Mouse (Mus musculus): ENCODE measurements around the gene Zfp804a. TPM values are rescaled to one million over a fixed set of nuclear protein-coding genes. Genes with fewer than 3 reads are reported as not detected.
A peak's percentile ranks its signal among the peaks of the same experiment; 100 is the strongest.

The Zfp804a gene
- 16.3 and 16.6 TPM in 2 replicates for polyA plus RNA-seq (2014; fragmentation: Nextera tagmentation; extraction: Ambion mirVana)

GRCm38 (mm10) chr2:82053185-82053891 lies at the start of gene Zfp804a:
Gene Zfp804a, plus strand, starts transcription at chr2:82053222.
- no peaks in the 10 kb centered on the region for H3K36me3 ChIP-seq (ENCODE audit: control insufficient read depth, insufficient read depth, low read length)
- 1% methylated on average over 71 of the region's 82 CpGs for WGBS
- no peaks in the 10 kb centered on the region for H3K27me3 ChIP-seq (ENCODE audit: control insufficient read depth, insufficient read depth, low read length)
- H3K9me3 ChIP-seq (ENCODE audit: control insufficient read depth, low read length) = no peaks in the 10 kb centered on the region
- ATAC-seq (ENCODE audit: low read depth) = peak; percentile 97
- peak within 1 kb of the TSS; percentile 89 for H3K9ac ChIP-seq (replicated peaks; ENCODE audit: low read depth, low read length)
- no peaks in the 10 kb centered on the region for H3K4me1 ChIP-seq (ENCODE audit: control insufficient read depth, insufficient read depth, low read length)
- H3K4me3 ChIP-seq (ENCODE audit: low read depth, low read length) = peak within 1 kb of the TSS; percentile 75
- peak within 1 kb of the TSS; percentile 96 for H3K27ac ChIP-seq (ENCODE audit: low read depth, low read length)
- H3K4me2 ChIP-seq (ENCODE audit: low read depth, low read length) = peak within 1 kb of the TSS; percentile 73

GRCm38 (mm10) chr2:82051635-82052034 lies 1.4 kb upstream of the Zfp804a start:
- H3K27me3 ChIP-seq (ENCODE audit: control insufficient read depth, insufficient read depth, low read length) = no peaks in the 10 kb centered on the region
- no peaks in the 10 kb centered on the region for H3K36me3 ChIP-seq (ENCODE audit: control insufficient read depth, insufficient read depth, low read length)
- ATAC-seq (ENCODE audit: low read depth) = no peak
- no peaks in the 10 kb centered on the region for H3K9me3 ChIP-seq (ENCODE audit: control insufficient read depth, low read length)
- WGBS = 73% methylated on average over 4 of the region's 4 CpGs
- no peak overlapping the region for H3K27ac ChIP-seq (ENCODE audit: low read depth, low read length)
- peak overlapping the region; percentile 73 for H3K4me2 ChIP-seq (ENCODE audit: low read depth, low read length)
- no peaks in the 10 kb centered on the region for H3K4me1 ChIP-seq (ENCODE audit: control insufficient read depth, insufficient read depth, low read length)
- no peak overlapping the region for H3K9ac ChIP-seq (replicated peaks; ENCODE audit: low read depth, low read length)
- peak overlapping the region; percentile 75 for H3K4me3 ChIP-seq (ENCODE audit: low read depth, low read length)

GRCm38 (mm10) chr2:82052338-82053184 lies 461 bp upstream of the Zfp804a start:
- peak overlapping the region; percentile 89 for H3K9ac ChIP-seq (replicated peaks; ENCODE audit: low read depth, low read length)
- H3K4me2 ChIP-seq (ENCODE audit: low read depth, low read length) = peak overlapping the region; percentile 73
- H3K9me3 ChIP-seq (ENCODE audit: control insufficient read depth, low read length) = no peaks in the 10 kb centered on the region
- 2% methylated on average over 29 of the region's 34 CpGs for WGBS
- H3K4me1 ChIP-seq (ENCODE audit: control insufficient read depth, insufficient read depth, low read length) = no peaks in the 10 kb centered on the region
- peak; percentile 83 for ATAC-seq (ENCODE audit: low read depth)
- no peaks in the 10 kb centered on the region for H3K36me3 ChIP-seq (ENCODE audit: control insufficient read depth, insufficient read depth, low read length)
- peak overlapping the region; percentile 96 for H3K27ac ChIP-seq (ENCODE audit: low read depth, low read length)
- peak overlapping the region; percentile 75 for H3K4me3 ChIP-seq (ENCODE audit: low read depth, low read length)
- no peaks in the 10 kb centered on the region for H3K27me3 ChIP-seq (ENCODE audit: control insufficient read depth, insufficient read depth, low read length)

GRCm38 (mm10) chr2:82054446-82054845 lies 1.4 kb downstream of the Zfp804a start:
- H3K36me3 ChIP-seq (ENCODE audit: control insufficient read depth, insufficient read depth, low read length) = no peaks in the 10 kb centered on the region
- peak overlapping the region; percentile 75 for H3K4me3 ChIP-seq (ENCODE audit: low read depth, low read length)
- no peaks in the 10 kb centered on the region for H3K27me3 ChIP-seq (ENCODE audit: control insufficient read depth, insufficient read depth, low read length)
- 55% methylated on average over 4 of the region's 4 CpGs for WGBS
- H3K4me1 ChIP-seq (ENCODE audit: control insufficient read depth, insufficient read depth, low read length) = no peaks in the 10 kb centered on the region
- no peaks in the 10 kb centered on the region for H3K9me3 ChIP-seq (ENCODE audit: control insufficient read depth, low read length)
- peak overlapping the region; percentile 28; the same call in 1 of the 2 replicates for H3K27ac ChIP-seq (ENCODE audit: low read depth, low read length)
- no peak for ATAC-seq (ENCODE audit: low read depth)
- peak overlapping the region; percentile 89 for H3K9ac ChIP-seq (replicated peaks; ENCODE audit: low read depth, low read length)
- H3K4me2 ChIP-seq (ENCODE audit: low read depth, low read length) = peak overlapping the region; percentile 73

GRCm38 (mm10) chr2:82064671-82065070 lies 11.6 kb downstream of the Zfp804a start:
- Histone ChIP-seq H3K4me1 (ENCODE audit: control insufficient read depth, insufficient read depth, low read length) (no peaks in the 10 kb centered on the region), H3K9ac (replicated peaks; ENCODE audit: low read depth, low read length) (no peak overlapping the region), H3K36me3 (ENCODE audit: control insufficient read depth, insufficient read depth, low read length) (no peaks in the 10 kb centered on the region), H3K27ac (ENCODE audit: low read depth, low read length) (no peak overlapping the region), H3K9me3 (ENCODE audit: control insufficient read depth, low read length) (no peaks in the 10 kb centered on the region), H3K4me3 (ENCODE audit: low read depth, low read length) (no peak overlapping the region), H3K27me3 (ENCODE audit: control insufficient read depth, insufficient read depth, low read length) (no peaks in the 10 kb centered on the region), H3K4me2 (ENCODE audit: low read depth, low read length) (no peak overlapping the region)
- WGBS = 32% methylated on average over 5 of the region's 5 CpGs
- ATAC-seq (ENCODE audit: low read depth) = no peak

- Histone ChIP-seq H3K4me3 (ENCODE audit: low read depth, low read length) (no peak overlapping the region), H3K9ac (replicated peaks; ENCODE audit: low read depth, low read length) (no peak overlapping the region), H3K27me3 (ENCODE audit: control insufficient read depth, insufficient read depth, low read length) (no peaks in the 10 kb centered on the region), H3K4me2 (ENCODE audit: low read depth, low read length) (no peak overlapping the region), H3K27ac (ENCODE audit: low read depth, low read length) (no peak overlapping the region), H3K9me3 (ENCODE audit: control insufficient read depth, low read length) (no peaks in the 10 kb centered on the region), H3K36me3 (ENCODE audit: control insufficient read depth, insufficient read depth, low read length) (no peaks in the 10 kb centered on the region), H3K4me1 (ENCODE audit: control insufficient read depth, insufficient read depth, low read length) (no peaks in the 10 kb centered on the region)
- ATAC-seq (ENCODE audit: low read depth) = no peak
- WGBS = 88% methylated on average over 1 of the region's 1 CpGs
Measured at GRCm38 (mm10) chr2:82067912-82068311, 14.9 kb downstream of the Zfp804a start.

- H3K27me3 ChIP-seq (ENCODE audit: control insufficient read depth, insufficient read depth, low read length) = no peaks in the 10 kb centered on the region
- H3K4me2 ChIP-seq (ENCODE audit: low read depth, low read length) = no peak overlapping the region
- H3K36me3 ChIP-seq (ENCODE audit: control insufficient read depth, insufficient read depth, low read length) = no peaks in the 10 kb centered on the region
- WGBS = 62% methylated on average over 1 of the region's 1 CpGs
- no peaks in the 10 kb centered on the region for H3K4me1 ChIP-seq (ENCODE audit: control insufficient read depth, insufficient read depth, low read length)
- H3K27ac ChIP-seq (ENCODE audit: low read depth, low read length) = no peak overlapping the region
- no peak overlapping the region for H3K9ac ChIP-seq (replicated peaks; ENCODE audit: low read depth, low read length)
- no peak for ATAC-seq (ENCODE audit: low read depth)
- no peak overlapping the region for H3K4me3 ChIP-seq (ENCODE audit: low read depth, low read length)
- no peaks in the 10 kb centered on the region for H3K9me3 ChIP-seq (ENCODE audit: control insufficient read depth, low read length)
Measured at GRCm38 (mm10) chr2:82069172-82069571, 16.1 kb downstream of the Zfp804a start.

GRCm38 (mm10) chr2:82076883-82077282 lies 23.9 kb downstream of the Zfp804a start:
- ATAC-seq (ENCODE audit: low read depth) = no peak
- H3K36me3 ChIP-seq (ENCODE audit: control insufficient read depth, insufficient read depth, low read length) = no peaks in the 10 kb centered on the region
- H3K27ac ChIP-seq (ENCODE audit: low read depth, low read length) = no peak overlapping the region
- H3K9ac ChIP-seq (replicated peaks; ENCODE audit: low read depth, low read length) = no peak overlapping the region
- no peaks in the 10 kb centered on the region for H3K4me1 ChIP-seq (ENCODE audit: control insufficient read depth, insufficient read depth, low read length)
- no peaks in the 10 kb centered on the region for H3K27me3 ChIP-seq (ENCODE audit: control insufficient read depth, insufficient read depth, low read length)
- H3K4me2 ChIP-seq (ENCODE audit: low read depth, low read length) = no peak overlapping the region
- no peaks in the 10 kb centered on the region for H3K9me3 ChIP-seq (ENCODE audit: control insufficient read depth, low read length)
- H3K4me3 ChIP-seq (ENCODE audit: low read depth, low read length) = no peak overlapping the region
- 89% methylated on average over 3 of the region's 3 CpGs for WGBS

Data from neural tube, embryonic 14.5 days (tissue).